In the genomic region with DNA sequence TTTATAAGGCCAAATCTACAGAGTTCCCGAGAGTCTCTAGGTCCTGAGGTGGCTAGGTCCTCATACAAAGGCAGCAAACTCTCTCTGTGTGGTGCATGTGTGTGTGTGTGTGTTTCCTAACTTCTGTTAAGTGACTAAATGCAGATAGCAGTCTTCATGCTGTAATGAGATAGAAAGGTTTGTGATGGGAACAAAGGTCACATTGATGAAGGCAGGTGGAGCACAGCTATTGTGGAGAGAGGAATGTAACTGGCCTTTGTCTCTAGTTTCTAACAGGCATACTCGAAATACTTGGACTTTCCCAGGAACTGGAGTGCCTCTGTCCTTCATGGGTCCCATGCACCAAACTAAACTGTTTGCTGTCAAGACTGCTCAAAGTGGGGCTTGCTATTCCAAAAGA, we compare ENCODE assay signal across 20 mouse cellular contexts. TPM values are rescaled to one million over a fixed set of nuclear protein-coding genes. Genes with fewer than 3 reads are reported as not detected.
DNase-seq lines count a peak whose midpoint lies in the region; ATAC-seq lines count a peak whose summit lies in the region.
"Had no signal": no experiment of that assay in that cellular context is flagged by ENCODE, and none has a peak within 500 bp of the region (broad histone marks: within the 10 kb centered on the region; RNA-seq: fewer than 3 reads in every experiment).

No protein-coding gene starts in this region.

- no peaks in the 10 kb centered on the region for H3K36me3 ChIP-seq in heart, embryonic 13.5 days
- H3K36me3 ChIP-seq in lung, embryonic 15.5 days = peaks cover 5% of the 10 kb centered on the region; the same call in 1 of the 2 replicates
- no peaks in the 10 kb centered on the region for H3K36me3 ChIP-seq in kidney, embryonic 16.5 days (ENCODE audit: insufficient read depth, low read length)
- H3K36me3 ChIP-seq: embryonic facial prominence, embryonic 10.5 days; heart, embryonic 10.5 days; heart, embryonic 15.5 days had no signal

- 42% methylated on average over 2 of the region's 2 CpGs for WGBS in heart, embryonic 13.5 days
- 45% methylated on average over 2 of the region's 2 CpGs for WGBS in lung, embryonic 15.5 days
- WGBS in kidney, embryonic 16.5 days = 82% methylated on average over 2 of the region's 2 CpGs

- DNase-seq in heart, postnatal 25 days (ENCODE audit: low spot score) = no peak
- no peak for DNase-seq in lung, postnatal 36 days
- DNase-seq in R1 (ENCODE audit: low read depth, low spot score) = peak; percentile 67
- DNase-seq: adrenal gland, postnatal 10 days; cerebellum, adult 11 months; cerebellum, adult 8-10 months; cerebellum, postnatal 14 days; gastrocnemius, adult 2 months; gastrocnemius, postnatal 25 days; heart, postnatal 14 days had no signal

- no peaks in the 10 kb centered on the region for H3K27me3 ChIP-seq in heart, embryonic 13.5 days (replicated peaks)
- H3K27me3 ChIP-seq in lung, embryonic 15.5 days = no peaks in the 10 kb centered on the region
- H3K27me3 ChIP-seq in kidney, embryonic 16.5 days (ENCODE audit: insufficient read depth, low read length) = no peaks in the 10 kb centered on the region
- H3K27me3 ChIP-seq: CH12.LX; forebrain, embryonic 13.5 days; heart, embryonic 15.5 days had no signal

- intact Hi-C loops in heart, postnatal 25 days (cut with DNase I) = no loop called here

- H3K9me3 ChIP-seq in heart, embryonic 13.5 days = no peaks in the 10 kb centered on the region
- no peaks in the 10 kb centered on the region for H3K9me3 ChIP-seq in lung, embryonic 15.5 days
- H3K9me3 ChIP-seq in kidney, embryonic 16.5 days (ENCODE audit: low read length) = no peaks in the 10 kb centered on the region; the same call in 1 of the 2 replicates
- H3K9me3 ChIP-seq: forebrain, embryonic 13.5 days; heart, embryonic 10.5 days; heart, embryonic 15.5 days had no signal

- no peak overlapping the region for H3K9ac ChIP-seq in heart, embryonic 13.5 days
- H3K9ac ChIP-seq in lung, embryonic 15.5 days = no peak overlapping the region
- no peak overlapping the region for H3K9ac ChIP-seq in kidney, embryonic 16.5 days (replicated peaks; ENCODE audit: low read length)
- H3K9ac ChIP-seq: forebrain, embryonic 13.5 days; heart, embryonic 15.5 days; hindbrain, embryonic 14.5 days had no signal

- H3K27ac ChIP-seq in heart, embryonic 13.5 days (replicated peaks) = 0 out of 2 replicates have a peak overlapping the region, but pooled peaks have one; percentile 16
- 0 out of 2 replicates have a peak overlapping the region, but pooled peaks have one; percentile 53 for H3K27ac ChIP-seq in lung, embryonic 15.5 days
- H3K27ac ChIP-seq in kidney, embryonic 16.5 days (ENCODE audit: low read length) = no peak overlapping the region
- H3K27ac ChIP-seq: embryonic facial prominence, embryonic 10.5 days; forebrain, embryonic 13.5 days; gastrocnemius, adult 2 months; heart, embryonic 10.5 days; heart, embryonic 15.5 days; hindbrain, embryonic 10.5 days; hindbrain, embryonic 14.5 days had no signal

- no peak for ATAC-seq in heart, embryonic 13.5 days (ENCODE audit: extremely low read depth, insufficient number of reproducible peaks, low FRiP score, low TSS enrichment)
- no peak for ATAC-seq in lung, embryonic 15.5 days (ENCODE audit: borderline replicate concordance, extremely low read depth, low FRiP score, low TSS enrichment)
- ATAC-seq in kidney, embryonic 16.5 days (ENCODE audit: low FRiP score, low TSS enrichment) = no peak
- ATAC-seq: forebrain, embryonic 13.5 days had no signal

- no peak overlapping the region for H3K4me3 ChIP-seq in heart, embryonic 13.5 days
- H3K4me3 ChIP-seq in lung, embryonic 15.5 days = no peak overlapping the region
- H3K4me3 ChIP-seq in kidney, embryonic 16.5 days (ENCODE audit: low read length) = no peak overlapping the region
- H3K4me3 ChIP-seq: embryonic facial prominence, embryonic 10.5 days; forebrain, embryonic 13.5 days; gastrocnemius, adult 2 months; heart, embryonic 10.5 days; heart, embryonic 15.5 days; hindbrain, embryonic 10.5 days had no signal

- no peak overlapping the region for H3K4me2 ChIP-seq in heart, embryonic 13.5 days
- no peak overlapping the region for H3K4me2 ChIP-seq in lung, embryonic 15.5 days
- H3K4me2 ChIP-seq in kidney, embryonic 16.5 days (replicated peaks; ENCODE audit: low read depth, low read length) = no peak overlapping the region
- H3K4me2 ChIP-seq: forebrain, embryonic 13.5 days; heart, embryonic 15.5 days; hindbrain, embryonic 14.5 days had no signal

- peaks cover 10% of the 10 kb centered on the region for H3K4me1 ChIP-seq in heart, embryonic 13.5 days
- peaks cover 25% of the 10 kb centered on the region for H3K4me1 ChIP-seq in lung, embryonic 15.5 days
- no peaks in the 10 kb centered on the region for H3K4me1 ChIP-seq in kidney, embryonic 16.5 days (ENCODE audit: insufficient read depth, low read length)
- H3K4me1 ChIP-seq: forebrain, embryonic 13.5 days; heart, embryonic 15.5 days had no signal

RNA-seq across cellular contexts. Expression of gene Nebl, which starts 14.1 kb away (rescaled TPM):
- polyA plus RNA-seq in heart, embryonic 13.5 days (2015; fragmentation: Nextera tagmentation; extraction: Ambion mirVana) = 220 and 249 TPM in 2 replicates
- total RNA-seq in heart, postnatal 25 days (2021) = 100 to 1,000 TPM; 405 to 439 TPM
- 38.1 and 44.9 TPM in 2 replicates for polyA plus RNA-seq in lung, embryonic 15.5 days (2015; fragmentation: Nextera tagmentation; extraction: Ambion mirVana)
- 9.4 and 9.7 TPM in 2 replicates for polyA plus RNA-seq in kidney, embryonic 16.5 days (2015; fragmentation: Nextera tagmentation; extraction: Ambion mirVana)
